Mouse (Mus musculus): ENCODE data around the gene Tfap2e.

DNA sequence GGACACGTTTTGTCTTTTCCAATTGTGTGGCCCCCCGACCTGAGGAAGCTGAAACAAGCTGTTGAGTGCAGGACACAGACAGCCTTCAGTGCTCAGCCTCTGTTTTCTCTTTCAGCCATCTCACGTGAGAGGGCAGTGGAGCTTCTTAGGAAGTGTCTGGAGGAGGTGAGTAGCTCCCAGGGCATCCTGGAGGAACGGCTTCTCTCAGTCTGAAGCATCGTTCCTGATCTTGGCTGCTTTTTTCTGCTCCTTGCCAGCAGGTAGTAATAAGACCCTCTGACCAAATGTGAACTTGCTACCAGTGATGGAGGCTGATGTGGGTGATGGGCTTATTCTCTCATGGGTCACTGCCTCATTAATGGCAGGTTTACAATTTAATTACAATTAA lies 28.6 kb downstream of the Tfap2e start:
- TF ChIP-seq CTCF (IDR thresholded peaks at IDR 0.05; ENCODE audit: insufficient read depth, low read length) (no peak), POLR2A (IDR thresholded peaks at IDR 0.05; ENCODE audit: borderline replicate concordance, extremely low read depth, low read depth, low read length) (no peak)
